Mouse (Mus musculus): ENCODE measurements at regions not wholly inside any gene's neighbourhood (a gene's known extent, or its start where the extent isn't known, plus 50 kb on each side); places are given as distances from the start of the nearest gene placed in this dataset.

DNA sequence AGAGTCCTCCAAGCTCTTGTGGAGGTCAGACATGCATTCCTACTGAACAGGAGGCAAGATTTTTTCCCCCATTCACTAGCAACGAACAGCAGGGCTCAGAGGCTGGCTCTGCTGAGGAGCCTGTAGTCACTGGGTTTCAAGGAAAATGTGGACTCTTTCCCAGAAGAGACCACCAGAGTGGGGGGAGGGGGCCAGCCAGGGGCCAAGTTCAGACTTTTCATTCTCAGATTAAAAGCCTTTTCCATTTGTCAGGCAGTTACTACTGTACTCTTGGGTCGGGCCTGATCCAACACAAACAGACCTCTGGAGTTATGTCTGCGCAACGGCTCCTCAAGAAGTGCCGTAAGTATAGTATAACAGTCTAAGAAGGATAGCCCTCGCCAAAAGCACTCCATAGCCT is 238.6 kb upstream of the Sox9 start:
- H3K9me3 ChIP-seq (ENCODE audit: low read length) = no peaks in the 10 kb centered on the region
- WGBS = 83% methylated on average over 6 of the region's 6 CpGs
- ATAC-seq (ENCODE audit: low FRiP score) = no peak
- H3K27ac ChIP-seq (ENCODE audit: low read depth, low read length) = no peak overlapping the region
- TF ChIP-seq CTCF (IDR thresholded peaks at IDR 0.05) = no peak
- peak; percentile 33 for DNase-seq (ENCODE audit: low spot score)
- H3K27me3 ChIP-seq (ENCODE audit: insufficient read depth, low read length) = no peaks in the 10 kb centered on the region
- no peaks in the 10 kb centered on the region for H3K36me3 ChIP-seq (ENCODE audit: insufficient read depth, low read length)
- H3K4me1 ChIP-seq (ENCODE audit: insufficient read depth, low read length) = no peaks in the 10 kb centered on the region
- H3K4me3 ChIP-seq (ENCODE audit: low read depth, low read length) = no peak overlapping the region
- H3K4me2 ChIP-seq (ENCODE audit: low read depth, low read length, poor library complexity, severe bottlenecking) = no peak overlapping the region
- H3K9ac ChIP-seq (replicated peaks; ENCODE audit: low read length, poor library complexity, severe bottlenecking) = no peak overlapping the region

DNA sequence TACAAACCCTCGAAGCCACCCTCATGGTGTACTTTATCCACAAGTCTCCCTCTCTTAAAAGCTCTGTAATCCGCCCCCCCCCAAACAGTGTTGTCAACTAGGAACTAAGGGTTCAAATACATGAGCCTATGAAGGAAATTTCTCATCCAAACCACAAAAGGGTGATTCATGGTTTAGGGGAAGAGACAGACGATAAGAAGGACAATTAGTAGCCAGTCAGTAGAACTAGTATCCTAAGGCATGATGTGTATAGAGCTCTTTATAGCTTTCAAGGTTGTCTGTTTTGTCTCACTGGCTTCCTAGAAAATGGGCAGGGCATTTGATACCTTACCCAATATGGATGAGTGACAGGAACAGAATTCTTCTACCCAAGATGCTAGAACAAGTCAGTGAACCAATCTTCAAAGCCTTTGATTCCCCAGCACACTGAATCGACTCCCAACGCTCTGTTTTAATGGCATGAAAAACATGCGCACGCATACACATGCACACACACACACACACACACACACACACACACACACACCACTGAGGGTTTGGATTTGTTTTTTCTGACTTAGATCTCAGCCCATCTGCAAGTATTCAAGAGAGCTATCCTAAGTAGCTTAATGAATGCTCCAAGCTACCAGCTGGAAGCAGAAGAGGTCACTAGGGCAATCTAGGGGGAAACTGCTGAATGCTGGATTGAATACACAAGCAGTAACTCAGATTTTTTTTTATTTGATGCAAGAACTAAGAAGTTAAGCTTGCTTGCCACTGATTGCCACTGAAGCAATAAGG is 236.6 kb upstream of the Sox9 start:
- no peak overlapping the region for H3K9ac ChIP-seq (replicated peaks; ENCODE audit: low read length, poor library complexity, severe bottlenecking)
- no peaks in the 10 kb centered on the region for H3K4me1 ChIP-seq (ENCODE audit: insufficient read depth, low read length)
- no peak for ATAC-seq (ENCODE audit: low FRiP score)
- no peaks in the 10 kb centered on the region for H3K27me3 ChIP-seq (ENCODE audit: insufficient read depth, low read length)
- DNase-seq (ENCODE audit: low spot score) = no peak
- no peak overlapping the region for H3K4me2 ChIP-seq (ENCODE audit: low read depth, low read length, poor library complexity, severe bottlenecking)
- H3K9me3 ChIP-seq (ENCODE audit: low read length) = no peaks in the 10 kb centered on the region
- H3K4me3 ChIP-seq (ENCODE audit: low read depth, low read length) = no peak overlapping the region
- H3K36me3 ChIP-seq (ENCODE audit: insufficient read depth, low read length) = no peaks in the 10 kb centered on the region
- no peak for TF ChIP-seq CTCF (IDR thresholded peaks at IDR 0.05)
- WGBS = 65% methylated on average over 7 of the region's 7 CpGs
- H3K27ac ChIP-seq (ENCODE audit: low read depth, low read length) = no peak overlapping the region

DNA sequence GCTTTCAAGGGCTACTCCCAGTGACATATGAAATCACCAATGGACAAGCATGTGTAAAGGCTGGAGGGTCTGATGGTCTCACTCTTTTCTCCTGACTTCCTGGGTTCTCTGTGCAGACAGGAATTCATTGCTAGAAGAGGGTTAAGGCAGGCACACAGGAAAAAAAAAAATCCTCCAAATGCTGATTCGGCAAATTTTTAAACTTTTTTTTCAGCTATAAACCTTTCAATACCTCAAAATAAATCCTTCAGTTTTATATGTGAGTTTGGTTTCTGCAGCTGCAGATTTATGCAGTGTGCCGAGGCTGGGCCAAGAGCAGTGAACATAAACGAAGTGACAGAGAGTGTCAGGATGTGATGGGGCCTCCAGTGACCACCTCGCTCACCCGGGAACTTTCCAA is 235.9 kb upstream of the Sox9 start:
- no peak overlapping the region for H3K4me2 ChIP-seq (ENCODE audit: low read depth, low read length, poor library complexity, severe bottlenecking)
- WGBS = 70% methylated on average over 5 of the region's 5 CpGs
- no peaks in the 10 kb centered on the region for H3K27me3 ChIP-seq (ENCODE audit: insufficient read depth, low read length)
- H3K9me3 ChIP-seq (ENCODE audit: low read length) = no peaks in the 10 kb centered on the region
- H3K27ac ChIP-seq (ENCODE audit: low read depth, low read length) = no peak overlapping the region
- no peaks in the 10 kb centered on the region for H3K36me3 ChIP-seq (ENCODE audit: insufficient read depth, low read length)
- ATAC-seq (ENCODE audit: low FRiP score) = no peak
- no peak for TF ChIP-seq CTCF (IDR thresholded peaks at IDR 0.05)
- H3K4me1 ChIP-seq (ENCODE audit: insufficient read depth, low read length) = no peaks in the 10 kb centered on the region
- no peak overlapping the region for H3K9ac ChIP-seq (replicated peaks; ENCODE audit: low read length, poor library complexity, severe bottlenecking)
- DNase-seq (ENCODE audit: low spot score) = no peak
- H3K4me3 ChIP-seq (ENCODE audit: low read depth, low read length) = no peak overlapping the region

DNA sequence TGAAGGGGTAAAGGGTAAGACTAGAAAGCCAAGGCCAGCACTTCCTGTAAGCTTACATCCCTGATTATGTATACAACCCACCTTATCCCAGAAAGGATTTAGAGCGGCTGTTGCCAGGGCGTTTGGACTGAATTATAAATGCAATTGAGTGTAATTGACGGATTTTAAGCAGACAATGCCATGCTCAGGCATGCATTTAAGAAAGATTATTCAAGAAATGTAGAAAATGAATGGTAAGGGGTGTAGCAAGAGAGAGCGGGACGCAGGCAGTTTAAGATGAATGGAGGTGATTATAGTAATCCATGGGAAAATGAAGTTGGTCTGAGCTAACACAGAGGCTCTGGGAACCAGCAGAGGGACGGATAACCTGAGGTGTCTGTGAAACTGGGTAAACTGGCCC is 229.2 kb upstream of the Sox9 start:
- Histone ChIP-seq H3K4me3 (ENCODE audit: low read depth, low read length) (no peak overlapping the region), H3K9ac (replicated peaks; ENCODE audit: low read length, poor library complexity, severe bottlenecking) (no peak overlapping the region), H3K27ac (ENCODE audit: low read depth, low read length) (no peak overlapping the region), H3K4me2 (ENCODE audit: low read depth, low read length, poor library complexity, severe bottlenecking) (no peak overlapping the region), H3K4me1 (ENCODE audit: insufficient read depth, low read length) (no peaks in the 10 kb centered on the region), H3K36me3 (ENCODE audit: insufficient read depth, low read length) (no peaks in the 10 kb centered on the region), H3K9me3 (ENCODE audit: low read length) (no peaks in the 10 kb centered on the region), H3K27me3 (ENCODE audit: insufficient read depth, low read length) (no peaks in the 10 kb centered on the region)
- DNase-seq (ENCODE audit: low spot score) (no peak), ATAC-seq (ENCODE audit: low FRiP score) (no peak)
- 25% methylated on average over 6 of the region's 6 CpGs for WGBS
- TF ChIP-seq CTCF (IDR thresholded peaks at IDR 0.05) = no peak

DNA sequence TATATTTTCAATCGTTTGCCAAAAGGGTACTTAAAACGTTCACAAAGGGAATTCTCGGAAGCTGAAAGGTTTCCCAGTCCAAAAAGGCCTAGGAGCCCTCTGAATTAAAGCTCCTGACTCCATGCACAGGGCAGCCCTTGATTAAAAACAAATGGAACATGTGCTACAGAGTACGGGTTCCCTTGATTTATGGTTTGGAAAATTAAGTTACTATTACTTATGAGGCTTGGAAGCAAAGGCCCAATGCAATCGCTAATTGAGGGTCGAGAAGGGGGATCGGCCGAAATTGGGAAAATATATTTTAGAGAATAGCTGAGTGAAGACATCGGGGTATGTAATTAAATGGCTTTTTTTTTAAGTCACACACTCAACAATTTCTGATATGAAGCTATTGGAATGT is 219.0 kb upstream of the Sox9 start:
- no peak for TF ChIP-seq CTCF (IDR thresholded peaks at IDR 0.05)
- H3K36me3 ChIP-seq (ENCODE audit: insufficient read depth, low read length) = no peaks in the 10 kb centered on the region
- no peak overlapping the region for H3K9ac ChIP-seq (replicated peaks; ENCODE audit: low read length, poor library complexity, severe bottlenecking)
- H3K4me1 ChIP-seq (ENCODE audit: insufficient read depth, low read length) = no peaks in the 10 kb centered on the region
- WGBS = 93% methylated on average over 9 of the region's 9 CpGs
- H3K4me2 ChIP-seq (ENCODE audit: low read depth, low read length, poor library complexity, severe bottlenecking) = no peak overlapping the region
- no peaks in the 10 kb centered on the region for H3K9me3 ChIP-seq (ENCODE audit: low read length)
- H3K27me3 ChIP-seq (ENCODE audit: insufficient read depth, low read length) = no peaks in the 10 kb centered on the region
- ATAC-seq (ENCODE audit: low FRiP score) = no peak
- no peak overlapping the region for H3K27ac ChIP-seq (ENCODE audit: low read depth, low read length)
- no peak for DNase-seq (ENCODE audit: low spot score)
- H3K4me3 ChIP-seq (ENCODE audit: low read depth, low read length) = no peak overlapping the region

DNA sequence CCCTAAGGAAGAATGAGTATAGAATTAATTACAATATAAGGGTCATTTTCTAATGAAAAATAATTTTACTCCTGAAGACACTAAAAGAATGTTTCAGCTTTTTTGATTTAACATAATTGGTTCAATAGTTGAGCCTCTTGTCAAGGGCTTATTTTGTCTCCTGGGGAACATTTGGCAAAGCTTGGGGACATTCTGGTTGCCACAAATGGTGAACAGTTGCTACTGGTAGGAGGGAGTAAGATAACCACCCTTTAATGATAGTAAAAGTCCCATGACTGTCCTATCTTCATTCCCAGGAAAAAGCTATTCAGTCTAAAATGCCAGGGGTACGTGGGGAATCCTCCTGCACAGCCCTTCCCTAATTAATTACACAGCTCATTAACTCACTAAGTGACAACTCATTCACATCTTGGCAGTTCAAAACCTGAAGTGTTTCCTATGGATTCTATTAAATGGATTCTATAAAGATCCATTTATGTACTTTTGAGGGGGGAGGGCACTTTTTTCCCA is 217.3 kb upstream of the Sox9 start:
- H3K4me2 ChIP-seq (ENCODE audit: low read depth, low read length, poor library complexity, severe bottlenecking) = no peak overlapping the region
- peak; percentile 10 for DNase-seq (ENCODE audit: low spot score)
- H3K4me1 ChIP-seq (ENCODE audit: insufficient read depth, low read length) = no peaks in the 10 kb centered on the region
- no peak overlapping the region for H3K9ac ChIP-seq (replicated peaks; ENCODE audit: low read length, poor library complexity, severe bottlenecking)
- H3K4me3 ChIP-seq (ENCODE audit: low read depth, low read length) = no peak overlapping the region
- no peak for ATAC-seq (ENCODE audit: low FRiP score)
- no peaks in the 10 kb centered on the region for H3K36me3 ChIP-seq (ENCODE audit: insufficient read depth, low read length)
- no peak overlapping the region for H3K27ac ChIP-seq (ENCODE audit: low read depth, low read length)
- no peaks in the 10 kb centered on the region for H3K27me3 ChIP-seq (ENCODE audit: insufficient read depth, low read length)
- 27% methylated on average over 1 of the region's 1 CpGs for WGBS
- H3K9me3 ChIP-seq (ENCODE audit: low read length) = no peaks in the 10 kb centered on the region
- TF ChIP-seq CTCF (IDR thresholded peaks at IDR 0.05) = no peak

Measured in midbrain, postnatal 0 days (tissue).